Mouse (Mus musculus): Measurements from ENCODE around the gene Mrnip. TPM values are rescaled to one million over a fixed set of nuclear protein-coding genes. Genes with fewer than 3 reads are reported as not detected.

Mrnip gene
- total RNA-seq, 1 experiment: 13.0 TPM

GRCm38 (mm10) chr11:50236540-50236936 lies 62.3 kb downstream of the Mrnip start:
- Histone ChIP-seq H3K36me3 (ENCODE audit: control insufficient read depth, insufficient read depth, low read length, poor library complexity, severe bottlenecking) (peaks cover 13% of the 10 kb centered on the region), H3K9me3 (ENCODE audit: control insufficient read depth, insufficient read depth, low read depth, low read length) (no peaks in the 10 kb centered on the region), H3K9ac (ENCODE audit: insufficient read depth, low read depth, low read length, poor library complexity, severe bottlenecking) (peak overlapping the region; percentile 82), H3K4me1 (ENCODE audit: control insufficient read depth in 2 of 2, insufficient read depth in 2 of 2, low read length in 2 of 2, poor library complexity in 1 of 2) (peaks cover 3 to 19% of the 10 kb centered on the region in 2 experiments; a peak in 2 of 4 replicates), H3K27ac (ENCODE audit: insufficient read depth, low read depth, low read length, poor library complexity, severe bottlenecking) (no peak overlapping the region), H3K4me3 (ENCODE audit: insufficient read depth in 1 of 2, low read depth in 1 of 2, low read length in 2 of 2, poor library complexity in 1 of 2, severe bottlenecking in 1 of 2) (peak overlapping the region; percentile 81 to 87)
- in situ Hi-C loops (cut with MboI; ENCODE audit: low sequenced_read_pairs in 2 of 2, unreplicated experiment in 2 of 2): no loop called here
- DNase-seq (ENCODE audit: low read depth, low spot score): peak; percentile 90
- TF ChIP-seq ZC3H11A (IDR thresholded peaks at IDR 0.05; ENCODE audit: borderline replicate concordance, low read depth, low read length): no peak

- Histone ChIP-seq H3K4me1 (ENCODE audit: control insufficient read depth in 2 of 2, insufficient read depth in 2 of 2, low read length in 2 of 2, poor library complexity in 1 of 2) (peaks cover 3 to 16% of the 10 kb centered on the region in 2 experiments; a peak in 3 of 4 replicates), H3K4me3 (ENCODE audit: insufficient read depth in 1 of 2, low read depth in 1 of 2, low read length in 2 of 2, poor library complexity in 1 of 2, severe bottlenecking in 1 of 2) (peak overlapping the region; percentile 81 to 87), H3K36me3 (ENCODE audit: control insufficient read depth, insufficient read depth, low read length, poor library complexity, severe bottlenecking) (peaks cover 11% of the 10 kb centered on the region), H3K9ac (ENCODE audit: insufficient read depth, low read depth, low read length, poor library complexity, severe bottlenecking) (peak overlapping the region; percentile 82), H3K9me3 (ENCODE audit: control insufficient read depth, insufficient read depth, low read depth, low read length) (no peaks in the 10 kb centered on the region), H3K27ac (ENCODE audit: insufficient read depth, low read depth, low read length, poor library complexity, severe bottlenecking) (no peak overlapping the region)
- TF ChIP-seq ZC3H11A (IDR thresholded peaks at IDR 0.05; ENCODE audit: borderline replicate concordance, low read depth, low read length) (no peak), ZNF384 (IDR thresholded peaks at IDR 0.05; ENCODE audit: low read depth, low read length) (no peak), CHD2 (IDR thresholded peaks at IDR 0.05; ENCODE audit: low read depth, low read length) (no peak), MAFK (IDR thresholded peaks at IDR 0.05; ENCODE audit: insufficient read depth, low read depth, low read length) (no peak), HCFC1 (IDR thresholded peaks at IDR 0.05; ENCODE audit: borderline replicate concordance, insufficient read depth, low read length) (no peak)
- DNase-seq (ENCODE audit: low read depth, low spot score): no peak
- in situ Hi-C loops (cut with MboI; ENCODE audit: low sequenced_read_pairs in 2 of 2, unreplicated experiment in 2 of 2): no loop called here
Observed at GRCm38 (mm10) chr11:50236937-50237835, 62.9 kb downstream of the Mrnip start.

- no peak for TF ChIP-seq CHD2 (IDR thresholded peaks at IDR 0.05; ENCODE audit: low read depth, low read length)
- TF ChIP-seq HCFC1 (IDR thresholded peaks at IDR 0.05; ENCODE audit: borderline replicate concordance, insufficient read depth, low read length): no peak
- TF ChIP-seq ZC3H11A (IDR thresholded peaks at IDR 0.05; ENCODE audit: borderline replicate concordance, low read depth, low read length): no peak
- no peak for TF ChIP-seq MAFK (IDR thresholded peaks at IDR 0.05; ENCODE audit: insufficient read depth, low read depth, low read length)
- no peak for TF ChIP-seq ZNF384 (IDR thresholded peaks at IDR 0.05; ENCODE audit: low read depth, low read length)
- Histone ChIP-seq H3K9ac (ENCODE audit: insufficient read depth, low read depth, low read length, poor library complexity, severe bottlenecking) (peak within 1 kb of the TSS; percentile 82), H3K4me1 (ENCODE audit: control insufficient read depth in 2 of 2, insufficient read depth in 2 of 2, low read length in 2 of 2, poor library complexity in 1 of 2) (peaks cover 3 to 16% of the 10 kb centered on the region in 2 experiments; a peak in 3 of 4 replicates), H3K4me3 (ENCODE audit: insufficient read depth in 1 of 2, low read depth in 1 of 2, low read length in 2 of 2, poor library complexity in 1 of 2, severe bottlenecking in 1 of 2) (peak within 1 kb of the TSS; percentile 81 to 87), H3K9me3 (ENCODE audit: control insufficient read depth, insufficient read depth, low read depth, low read length) (no peaks in the 10 kb centered on the region), H3K27ac (ENCODE audit: insufficient read depth, low read depth, low read length, poor library complexity, severe bottlenecking) (no peak within 1 kb of the TSS), H3K36me3 (ENCODE audit: control insufficient read depth, insufficient read depth, low read length, poor library complexity, severe bottlenecking) (peaks cover 3% of the 10 kb centered on the region)
- in situ Hi-C loops (cut with MboI; ENCODE audit: low sequenced_read_pairs in 2 of 2, unreplicated experiment in 2 of 2): no loop called here
- DNase-seq (ENCODE audit: low read depth, low spot score): no peak
Observed at GRCm38 (mm10) chr11:50238324-50238723, 64.1 kb downstream of the Mrnip start, which contains the start of gene Ltc4s. Gene Ltc4s (minus strand): TSS chr11:50238616.

- in situ Hi-C loops (cut with MboI; ENCODE audit: low sequenced_read_pairs in 2 of 2, unreplicated experiment in 2 of 2): no loop called here
- Histone ChIP-seq H3K36me3 (ENCODE audit: control insufficient read depth, insufficient read depth, low read length, poor library complexity, severe bottlenecking) (no peaks in the 10 kb centered on the region), H3K27ac (ENCODE audit: insufficient read depth, low read depth, low read length, poor library complexity, severe bottlenecking) (no peak overlapping the region), H3K9ac (ENCODE audit: insufficient read depth, low read depth, low read length, poor library complexity, severe bottlenecking) (no peak overlapping the region), H3K4me1 (ENCODE audit: control insufficient read depth in 2 of 2, insufficient read depth in 2 of 2, low read length in 2 of 2, poor library complexity in 1 of 2) (peaks cover 3 to 16% of the 10 kb centered on the region in 2 experiments; a peak in 3 of 4 replicates), H3K4me3 (ENCODE audit: insufficient read depth in 1 of 2, low read depth in 1 of 2, low read length in 2 of 2, poor library complexity in 1 of 2, severe bottlenecking in 1 of 2) (no peak overlapping the region; a peak in 1 of 4 replicates), H3K9me3 (ENCODE audit: control insufficient read depth, insufficient read depth, low read depth, low read length) (no peaks in the 10 kb centered on the region)
- DNase-seq (ENCODE audit: low read depth, low spot score): no peak
- TF ChIP-seq ZNF384 (IDR thresholded peaks at IDR 0.05; ENCODE audit: low read depth, low read length): no peak
- TF ChIP-seq ZC3H11A (IDR thresholded peaks at IDR 0.05; ENCODE audit: borderline replicate concordance, low read depth, low read length): no peak
- TF ChIP-seq HCFC1 (IDR thresholded peaks at IDR 0.05; ENCODE audit: borderline replicate concordance, insufficient read depth, low read length): no peak
- TF ChIP-seq MAFK (IDR thresholded peaks at IDR 0.05; ENCODE audit: insufficient read depth, low read depth, low read length): no peak
- TF ChIP-seq CHD2 (IDR thresholded peaks at IDR 0.05; ENCODE audit: low read depth, low read length): no peak
Observed at GRCm38 (mm10) chr11:50238821-50239791, 64.9 kb downstream of the Mrnip start.
